Mouse (Mus musculus) ES-Bruce4 (cell line): ENCODE results near the gene Phldb2.

ENCODE experiments used
- CTCF ChIP-seq: IDR thresholded peaks from one replicate; pipeline ENCODE4 v1.8.1; 2011; ENCODE audit warnings: low read depth, low read length
- EP300 ChIP-seq: IDR thresholded peaks from 2 replicates; pipeline ENCODE4 v1.6.1; 2011; ENCODE audit warnings: low read depth, low read length; ENCODE audit not compliant: insufficient read depth
- POLR2A ChIP-seq: IDR thresholded peaks from one replicate; pipeline ENCODE4 v1.8.1; 2011; ENCODE audit warnings: low read length; ENCODE audit not compliant: insufficient read depth

GRCm38 (mm10) chr16:45963088-45963487 is 9.7 kb upstream of the Phldb2 start:
- no peak for TF ChIP-seq POLR2A
- no peak for TF ChIP-seq CTCF
- TF ChIP-seq EP300 = no peak
